Mouse (Mus musculus) midbrain, embryonic 13.5 days (tissue): ENCODE results near the gene Snx25. TPM values are rescaled to one million over a fixed set of nuclear protein-coding genes. Genes with fewer than 3 reads are reported as not detected.
A peak's percentile ranks its signal among the peaks of the same experiment; 100 is the strongest.

ENCODE experiments used
- ATAC-seq: fragments of 200-750 bp; cut with Nextera tagmentation; 2 replicates; pipeline ENCODE4 v1.8.0; 2017; ENCODE audit warnings: mild to moderate bottlenecking, moderate TSS enrichment, moderate library complexity
- H3K27ac ChIP-seq: fragments of 300-500 bp; sonication (generic); 2 replicates; pipeline ENCODE4 v1.5.1; 2015; ENCODE audit warnings: inconsistent platforms, mild to moderate bottlenecking, moderate library complexity
- H3K27me3 ChIP-seq: fragments of 300-500 bp; sonication (generic); 2 replicates; pipeline ENCODE4 v1.6.1; 2015; ENCODE audit warnings: mild to moderate bottlenecking, inconsistent platforms
- H3K36me3 ChIP-seq: fragments of 300-500 bp; sonication (generic); 2 replicates; pipeline ENCODE4 v1.6.1; 2015; ENCODE audit warnings: mild to moderate bottlenecking, inconsistent platforms
- H3K4me1 ChIP-seq: fragments of 300-500 bp; sonication (generic); replicated peaks from 2 replicates; pipeline ENCODE4 v1.6.1; 2015; ENCODE audit warnings: inconsistent platforms
- H3K4me2 ChIP-seq: fragments of 300-500 bp; sonication (generic); replicated peaks from 2 replicates; pipeline ENCODE4 v1.6.1; 2015; ENCODE audit warnings: moderate library complexity, mild to moderate bottlenecking, inconsistent platforms
- H3K4me3 ChIP-seq: fragments of 300-500 bp; sonication (generic); replicated peaks from 2 replicates; pipeline ENCODE4 v1.5.1; 2015; ENCODE audit warnings: mild to moderate bottlenecking, inconsistent platforms
- H3K9ac ChIP-seq: fragments of 300-500 bp; sonication (generic); replicated peaks from 2 replicates; pipeline ENCODE4 v1.6.1; 2015; ENCODE audit warnings: mild to moderate bottlenecking, inconsistent platforms
- H3K9me3 ChIP-seq: fragments of 300-500 bp; sonication (generic); 2 replicates; pipeline ENCODE4 v1.6.1; 2016; ENCODE audit warnings: mild to moderate bottlenecking, inconsistent platforms
- WGBS: fragments of 180-500 bp; shearing (Covaris S2); methylation state at CpG from one replicate; pipeline ENCODE4 v1.1.7; 2015; 5-methylcytosine and 5-hydroxymethylcytosine counted together
- polyA plus RNA-seq: library from polyadenylated mRNA; unstranded; fragments of >200 nt; fragmentation: Nextera tagmentation; extraction: Ambion mirVana; gene quantifications from 2 replicates; pipeline ENCODE4 v1.2.1, GENCODE M21; 2015

The Snx25 gene
- polyA plus RNA-seq, result 6.4 and 6.5 TPM in 2 replicates

GRCm38 (mm10) chr8:46152064-46153031, at the start of gene Snx25:
Snx25 (minus strand) TSS chr8:46152159.
- H3K27ac ChIP-seq, result peak within 1 kb of the TSS; percentile 79
- 4% methylated on average over 46 of the region's 103 CpGs for whole genome bisulfite sequencing
- H3K4me2 ChIP-seq, result peak within 1 kb of the TSS; percentile 88
- no peaks in the 10 kb centered on the region for H3K36me3 ChIP-seq
- H3K9me3 ChIP-seq, result no peaks in the 10 kb centered on the region
- H3K4me1 ChIP-seq, result peaks cover 17% of the 10 kb centered on the region
- peak; percentile 89 for ATAC-seq
- H3K4me3 ChIP-seq, result peak within 1 kb of the TSS; percentile 89
- peak within 1 kb of the TSS; percentile 88 for H3K9ac ChIP-seq
- H3K27me3 ChIP-seq, result peaks cover 28% of the 10 kb centered on the region

- Histone ChIP-seq H3K9me3 (no peaks in the 10 kb centered on the region), H3K27me3 (no peaks in the 10 kb centered on the region), H3K4me3 (no peak overlapping the region), H3K4me2 (no peak overlapping the region), H3K4me1 (no peaks in the 10 kb centered on the region), H3K36me3 (peaks cover 49% of the 10 kb centered on the region), H3K9ac (no peak overlapping the region), H3K27ac (no peak overlapping the region)
- ATAC-seq, result no peak
- WGBS, result 94% methylated on average over 5 of the region's 5 CpGs
Observed at GRCm38 (mm10) chr8:46197673-46198072, 45.7 kb upstream of the Snx25 start.

GRCm38 (mm10) chr8:46196877-46197276, 44.9 kb upstream of the Snx25 start:
- Histone ChIP-seq H3K4me3 (no peak overlapping the region), H3K9me3 (no peaks in the 10 kb centered on the region), H3K27ac (no peak overlapping the region), H3K9ac (no peak overlapping the region), H3K27me3 (no peaks in the 10 kb centered on the region), H3K4me1 (no peaks in the 10 kb centered on the region), H3K4me2 (no peak overlapping the region), H3K36me3 (peaks cover 47% of the 10 kb centered on the region)
- WGBS, result 83% methylated on average over 3 of the region's 3 CpGs
- no peak for ATAC-seq

- no peak overlapping the region for H3K4me2 ChIP-seq
- H3K9ac ChIP-seq, result no peak overlapping the region
- 91% methylated on average over 8 of the region's 8 CpGs for WGBS
- H3K4me1 ChIP-seq, result no peaks in the 10 kb centered on the region
- peaks cover 36% of the 10 kb centered on the region for H3K36me3 ChIP-seq
- ATAC-seq, result no peak
- H3K27ac ChIP-seq, result no peak overlapping the region
- H3K9me3 ChIP-seq, result no peaks in the 10 kb centered on the region
- H3K4me3 ChIP-seq, result no peak overlapping the region
- no peaks in the 10 kb centered on the region for H3K27me3 ChIP-seq
Observed at GRCm38 (mm10) chr8:46193100-46193499, 41.1 kb upstream of the Snx25 start.

GRCm38 (mm10) chr8:46185361-46185760, 33.4 kb upstream of the Snx25 start:
- H3K4me3 ChIP-seq, result no peak overlapping the region
- no peaks in the 10 kb centered on the region for H3K9me3 ChIP-seq
- no peak overlapping the region for H3K27ac ChIP-seq
- H3K4me1 ChIP-seq, result no peaks in the 10 kb centered on the region
- 4% methylated on average over 2 of the region's 2 CpGs for WGBS
- ATAC-seq, result no peak
- no peaks in the 10 kb centered on the region for H3K27me3 ChIP-seq
- 0 out of 2 replicates have a peak, but pooled peaks cover 3% of the 10 kb centered on the region for H3K36me3 ChIP-seq
- H3K4me2 ChIP-seq, result no peak overlapping the region
- no peak overlapping the region for H3K9ac ChIP-seq

GRCm38 (mm10) chr8:46180136-46180535, 28.2 kb upstream of the Snx25 start:
- no peak overlapping the region for H3K27ac ChIP-seq
- H3K27me3 ChIP-seq, result no peaks in the 10 kb centered on the region
- ATAC-seq, result no peak
- WGBS, result 94% methylated on average over 7 of the region's 7 CpGs
- H3K4me1 ChIP-seq, result no peaks in the 10 kb centered on the region
- H3K9me3 ChIP-seq, result no peaks in the 10 kb centered on the region
- H3K9ac ChIP-seq, result no peak overlapping the region
- peaks cover 8% of the 10 kb centered on the region; the same call in 1 of the 2 replicates for H3K36me3 ChIP-seq
- no peak overlapping the region for H3K4me2 ChIP-seq
- no peak overlapping the region for H3K4me3 ChIP-seq

GRCm38 (mm10) chr8:46173651-46174050, 21.7 kb upstream of the Snx25 start:
- Histone ChIP-seq H3K36me3 (peaks cover 22% of the 10 kb centered on the region), H3K27ac (no peak overlapping the region), H3K4me1 (no peaks in the 10 kb centered on the region), H3K4me3 (no peak overlapping the region), H3K27me3 (no peaks in the 10 kb centered on the region), H3K4me2 (no peak overlapping the region), H3K9me3 (no peaks in the 10 kb centered on the region), H3K9ac (no peak overlapping the region)
- WGBS, result 82% methylated on average over 2 of the region's 2 CpGs
- ATAC-seq, result no peak

GRCm38 (mm10) chr8:46163870-46164190, 11.9 kb upstream of the Snx25 start:
- Histone ChIP-seq H3K27ac (peak overlapping the region; percentile 86), H3K9me3 (no peaks in the 10 kb centered on the region), H3K36me3 (no peaks in the 10 kb centered on the region), H3K9ac (peak overlapping the region; percentile 84), H3K27me3 (no peaks in the 10 kb centered on the region), H3K4me2 (peak overlapping the region; percentile 67), H3K4me3 (peak overlapping the region; percentile 70), H3K4me1 (peaks cover 22% of the 10 kb centered on the region)
- WGBS, result 1% methylated on average over 24 of the region's 25 CpGs
- ATAC-seq, result no peak

GRCm38 (mm10) chr8:46162953-46163869, 11.3 kb upstream of the Snx25 start:
- Histone ChIP-seq H3K9ac (peak overlapping the region; percentile 84), H3K4me2 (peak overlapping the region; percentile 67), H3K4me3 (peak overlapping the region; percentile 70), H3K9me3 (no peaks in the 10 kb centered on the region), H3K27ac (peak overlapping the region; percentile 86), H3K4me1 (peaks cover 22% of the 10 kb centered on the region), H3K36me3 (no peaks in the 10 kb centered on the region), H3K27me3 (no peaks in the 10 kb centered on the region)
- peak; percentile 99 for ATAC-seq
- 2% methylated on average over 69 of the region's 77 CpGs for WGBS

- Histone ChIP-seq H3K9ac (no peak overlapping the region), H3K27ac (no peak overlapping the region), H3K4me1 (peaks cover 17% of the 10 kb centered on the region), H3K36me3 (no peaks in the 10 kb centered on the region), H3K27me3 (peaks cover 28% of the 10 kb centered on the region), H3K9me3 (no peaks in the 10 kb centered on the region), H3K4me3 (peak overlapping the region; percentile 89), H3K4me2 (peak overlapping the region; percentile 88)
- WGBS, result 43% methylated on average over 2 of the region's 2 CpGs
- ATAC-seq, result no peak
Observed at GRCm38 (mm10) chr8:46153042-46153441, 1.1 kb upstream of the Snx25 start.

GRCm38 (mm10) chr8:46151202-46152062, 527 bp downstream of the Snx25 start, which contains the start of gene Cfap97:
Cfap97 (plus strand) TSS chr8:46151771.
- Histone ChIP-seq H3K9me3 (no peaks in the 10 kb centered on the region), H3K4me2 (peak within 1 kb of the TSS; percentile 88), H3K4me1 (peaks cover 17% of the 10 kb centered on the region), H3K4me3 (peak within 1 kb of the TSS; percentile 89), H3K27ac (peak within 1 kb of the TSS; percentile 79), H3K36me3 (no peaks in the 10 kb centered on the region), H3K9ac (peak within 1 kb of the TSS; percentile 88), H3K27me3 (peaks cover 28% of the 10 kb centered on the region)
- 1% methylated on average over 69 of the region's 75 CpGs for WGBS
- peak; percentile 90 for ATAC-seq
